Mouse (Mus musculus): ENCODE results near the gene Cdc6. TPM values are rescaled to one million over a fixed set of nuclear protein-coding genes. Genes with fewer than 3 reads are reported as not detected.

Cdc6 gene
- polyA plus RNA-seq (2012; rRNA removed) = 24.9 and 35.6 TPM in 2 replicates

DNA sequence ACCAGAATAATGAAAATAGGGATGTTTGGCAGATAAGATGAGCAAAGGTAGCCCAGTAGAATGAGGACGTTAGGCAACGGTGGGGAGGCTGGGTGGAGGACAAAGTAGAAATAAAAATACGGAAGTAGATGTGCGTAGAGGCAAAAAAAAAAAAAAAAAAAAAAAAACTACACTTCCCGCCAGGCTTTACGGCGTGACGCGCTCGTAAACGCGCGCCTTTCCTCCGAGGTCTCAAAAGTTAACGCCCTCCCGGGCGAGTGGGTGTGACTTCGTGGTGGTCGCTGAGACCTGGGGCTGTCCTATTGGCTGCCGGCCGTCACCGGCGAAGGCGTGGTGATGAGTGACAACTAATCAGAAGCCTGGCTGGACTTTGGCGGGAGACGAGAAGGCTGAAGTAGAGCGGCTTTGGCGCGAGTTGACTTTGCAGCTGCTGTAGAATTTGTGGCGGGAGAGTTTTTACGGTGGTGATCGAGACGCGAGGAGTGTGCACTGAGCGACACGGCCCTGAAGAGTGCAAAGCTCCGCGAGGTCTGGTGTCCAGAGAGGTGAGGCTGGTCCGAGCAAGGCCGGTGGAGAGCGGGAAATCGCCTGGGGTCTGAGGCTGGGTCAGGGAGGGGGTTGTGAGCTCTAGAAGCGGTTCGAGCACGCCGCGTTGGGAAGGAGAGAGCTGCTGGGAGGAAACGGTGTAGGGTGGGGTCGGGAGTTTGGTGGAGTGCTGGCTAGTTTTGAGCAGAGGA is at the start of gene Cdc6:
Cdc6 (plus strand) TSS at position 365 of the 737 bp plus-strand sequence.

DNA sequence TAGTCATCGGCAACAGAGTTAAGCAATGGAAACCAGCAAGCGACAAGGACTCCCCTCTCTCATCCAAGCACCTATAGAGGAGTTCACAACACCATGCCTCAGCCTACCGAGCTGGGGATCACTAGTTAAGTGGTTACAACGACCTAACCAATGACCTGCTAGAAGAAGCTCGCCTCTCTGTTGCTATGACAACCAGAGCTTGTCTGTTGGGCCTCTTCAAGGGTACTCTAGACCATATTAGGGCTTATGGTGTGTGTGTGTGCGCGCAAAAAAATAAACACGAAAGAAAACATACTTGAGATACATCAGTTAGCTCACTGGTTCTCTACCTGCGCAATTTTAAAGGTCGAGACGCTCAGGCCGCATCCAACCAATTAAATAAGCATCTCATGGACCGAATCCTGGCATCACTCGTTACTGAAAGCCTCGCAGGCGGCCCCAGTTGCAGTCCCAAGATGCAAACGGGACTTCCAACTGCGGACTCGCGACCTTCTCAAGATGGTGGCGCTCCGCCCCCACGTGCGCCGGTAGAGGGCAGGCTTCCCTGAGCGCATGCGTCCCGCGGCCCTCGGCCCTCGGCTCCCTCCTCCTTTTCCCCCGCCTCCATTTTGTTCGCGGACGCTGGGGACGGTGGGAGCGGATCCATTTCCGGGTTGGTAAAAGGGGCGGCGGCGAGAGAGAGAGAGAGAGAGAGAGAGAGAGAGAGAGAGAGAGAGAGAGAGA is 44.4 kb upstream of the Cdc6 start, which contains the start of gene Wipf2:
Wipf2 (plus strand) TSS at position 611 of the 723 bp plus-strand sequence.

DNA sequence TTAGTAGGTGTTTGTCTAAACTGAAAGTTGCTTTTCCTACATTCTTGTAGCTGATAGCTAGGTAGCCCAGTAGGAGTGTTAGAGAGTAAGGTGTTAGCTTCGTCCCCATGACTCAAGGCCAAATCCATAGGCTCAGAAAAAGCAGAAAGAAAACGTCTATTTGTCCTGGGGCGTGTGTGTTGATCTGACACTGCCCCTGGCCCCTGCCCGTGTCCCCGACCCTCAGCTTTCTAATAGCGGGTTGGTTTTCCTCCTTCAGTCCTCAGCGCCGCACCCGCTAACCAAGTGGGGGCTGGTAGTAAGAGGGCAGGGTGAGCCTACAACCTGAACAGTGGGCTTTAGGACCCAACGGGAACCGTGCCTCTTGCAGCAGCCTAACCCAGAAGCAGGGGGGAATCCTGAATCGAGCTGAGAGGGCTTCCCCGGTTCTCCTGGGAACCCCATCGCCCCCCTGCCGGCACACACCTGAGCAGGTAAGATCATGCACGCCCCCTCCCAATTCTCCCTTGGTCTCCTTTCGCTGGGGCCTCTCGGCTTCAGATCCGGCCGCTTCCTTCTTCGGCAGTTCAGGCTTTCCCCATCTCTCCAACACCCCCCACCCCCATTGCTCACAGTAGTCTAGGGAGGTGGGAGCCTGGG is 20.0 kb downstream of the Cdc6 start, which contains the start of gene Rara:
Rara (plus strand) TSS at position 381 of the 639 bp plus-strand sequence.

Other genes with a start within 250 kb of the Cdc6 start
- gene Gsdma, start 243.4 kb upstream of the Cdc6 start, polyA plus RNA-seq (2012; rRNA removed) = 0.02 TPM in 1 of 2 replicates, not detected in the other
- gene Psmd3, start 225.2 kb upstream of the Cdc6 start, polyA plus RNA-seq (2012; rRNA removed) = 165 and 173 TPM in 2 replicates
- not detected in 2 replicates for gene Csf3, start 206.5 kb upstream of the Cdc6 start, polyA plus RNA-seq (2012; rRNA removed)
- gene Med24, start 178.4 kb upstream of the Cdc6 start, polyA plus RNA-seq (2012; rRNA removed) = 71.0 and 91.8 TPM in 2 replicates
- gene Thra, start 167.2 kb upstream of the Cdc6 start, polyA plus RNA-seq (2012; rRNA removed) = 104 and 116 TPM in 2 replicates
- gene Nr1d1, start 132.5 kb upstream of the Cdc6 start, polyA plus RNA-seq (2012; rRNA removed) = 0.91 and 1.3 TPM in 2 replicates
- 104 and 142 TPM in 2 replicates for gene Msl1, start 112.3 kb upstream of the Cdc6 start, polyA plus RNA-seq (2012; rRNA removed)
- gene Casc3, start 102.9 kb upstream of the Cdc6 start, polyA plus RNA-seq (2012; rRNA removed) = 60.4 and 105 TPM in 2 replicates
- gene Rapgefl1, start 71.0 kb upstream of the Cdc6 start, polyA plus RNA-seq (2012; rRNA removed) = 6.0 and 9.7 TPM in 2 replicates
- gene Wipf2, start 44.2 kb upstream of the Cdc6 start, polyA plus RNA-seq (2012; rRNA removed) = 10.0 and 11.9 TPM in 2 replicates
- 13.0 and 30.0 TPM in 2 replicates for gene Rara, start 20.0 kb downstream of the Cdc6 start, polyA plus RNA-seq (2012; rRNA removed)
- gene Gjd3, start 75.2 kb downstream of the Cdc6 start, polyA plus RNA-seq (2012; rRNA removed) = 0.41 and 0.52 TPM in 2 replicates
- 315 and 457 TPM in 2 replicates for gene Top2a, start 116.4 kb downstream of the Cdc6 start, polyA plus RNA-seq (2012; rRNA removed)
- 298 and 390 TPM in 2 replicates for gene Igfbp4, start 133.4 kb downstream of the Cdc6 start, polyA plus RNA-seq (2012; rRNA removed)
- gene Tns4, start 181.5 kb downstream of the Cdc6 start, polyA plus RNA-seq (2012; rRNA removed) = 0.41 and 0.91 TPM in 2 replicates
- gene Ccr7, start 247.3 kb downstream of the Cdc6 start, polyA plus RNA-seq (2012; rRNA removed) = 0.12 and 0.39 TPM in 2 replicates